Mouse (Mus musculus): ENCODE measurements at regions not wholly inside any gene's neighbourhood (a gene's known extent, or its start where the extent isn't known, plus 50 kb on each side); places are given as distances from the start of the nearest gene placed in this dataset.
A peak's percentile ranks its signal among the peaks of the same experiment; 100 is the strongest.

GRCm38 (mm10) chr2:171734634-171734987 is 308.7 kb downstream of the Cbln4 start:
- Histone ChIP-seq H3K4me3 (ENCODE audit: low read depth, low read length) (no peak overlapping the region), H3K27me3 (replicated peaks; ENCODE audit: control insufficient read depth, insufficient read depth, low read length) (no peaks in the 10 kb centered on the region; the same call in none of the 2 replicates), H3K4me1 (replicated peaks; ENCODE audit: control insufficient read depth, insufficient read depth, low read length) (no peaks in the 10 kb centered on the region; the same call in 1 of the 2 replicates), H3K27ac (ENCODE audit: low read depth, low read length) (no peak overlapping the region), H3K9me3 (ENCODE audit: control insufficient read depth) (no peaks in the 10 kb centered on the region), H3K4me2 (replicated peaks; ENCODE audit: low read depth) (peak overlapping the region; percentile 35; the same call in 1 of the 2 replicates), H3K36me3 (ENCODE audit: control insufficient read depth, insufficient read depth) (no peaks in the 10 kb centered on the region), H3K9ac (ENCODE audit: low read depth, low read length) (no peak overlapping the region)
- TF ChIP-seq CTCF (IDR thresholded peaks at IDR 0.05; ENCODE audit: low read depth): no peak
- ATAC-seq: no peak
- WGBS: 59% methylated on average over 4 of the region's 4 CpGs

GRCm38 (mm10) chr2:171733965-171734633 is 309.2 kb downstream of the Cbln4 start:
- H3K27me3 ChIP-seq (replicated peaks; ENCODE audit: control insufficient read depth, insufficient read depth, low read length): no peaks in the 10 kb centered on the region; the same call in none of the 2 replicates
- no peaks in the 10 kb centered on the region for H3K36me3 ChIP-seq (ENCODE audit: control insufficient read depth, insufficient read depth)
- WGBS: 72% methylated on average over 14 of the region's 14 CpGs
- no peaks in the 10 kb centered on the region for H3K9me3 ChIP-seq (ENCODE audit: control insufficient read depth)
- no peak overlapping the region for H3K27ac ChIP-seq (ENCODE audit: low read depth, low read length)
- H3K4me1 ChIP-seq (replicated peaks; ENCODE audit: control insufficient read depth, insufficient read depth, low read length): no peaks in the 10 kb centered on the region; the same call in 1 of the 2 replicates
- no peak overlapping the region for H3K4me3 ChIP-seq (ENCODE audit: low read depth, low read length)
- no peak for TF ChIP-seq CTCF (IDR thresholded peaks at IDR 0.05; ENCODE audit: low read depth)
- no peak for ATAC-seq
- H3K9ac ChIP-seq (ENCODE audit: low read depth, low read length): no peak overlapping the region
- no peak overlapping the region for H3K4me2 ChIP-seq (replicated peaks; ENCODE audit: low read depth)

DNA sequence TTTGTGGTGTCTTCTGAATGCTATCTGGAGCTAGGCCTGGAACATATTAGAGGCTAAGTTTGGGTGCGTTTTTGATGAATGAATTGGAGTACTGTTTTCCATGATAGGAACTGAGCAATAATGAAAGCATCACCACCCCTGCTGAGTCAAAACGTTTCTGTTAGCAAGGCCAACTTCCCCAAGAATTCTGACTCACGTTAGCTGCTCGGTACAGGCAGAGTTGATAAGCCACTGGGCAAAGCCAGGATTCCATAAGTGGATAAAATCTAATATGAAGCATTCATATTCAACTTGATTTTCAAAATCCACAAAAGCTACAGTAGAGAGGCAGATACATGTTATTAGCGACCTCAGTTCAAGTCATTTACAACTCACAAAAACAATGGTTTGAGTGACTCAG is 324.0 kb downstream of the Cbln4 start:
- WGBS: 47% methylated on average over 5 of the region's 5 CpGs
- Histone ChIP-seq H3K9ac (ENCODE audit: low read depth, low read length) (no peak overlapping the region), H3K36me3 (ENCODE audit: control insufficient read depth, insufficient read depth) (no peaks in the 10 kb centered on the region), H3K9me3 (ENCODE audit: control insufficient read depth) (0 out of 2 replicates have a peak, but pooled peaks cover 1% of the 10 kb centered on the region), H3K27me3 (replicated peaks; ENCODE audit: control insufficient read depth, insufficient read depth, low read length) (no peaks in the 10 kb centered on the region), H3K27ac (ENCODE audit: low read depth, low read length) (no peak overlapping the region), H3K4me3 (ENCODE audit: low read depth, low read length) (no peak overlapping the region), H3K4me1 (replicated peaks; ENCODE audit: control insufficient read depth, insufficient read depth, low read length) (no peaks in the 10 kb centered on the region), H3K4me2 (replicated peaks; ENCODE audit: low read depth) (no peak overlapping the region)
- TF ChIP-seq CTCF (IDR thresholded peaks at IDR 0.05; ENCODE audit: low read depth): no peak
- peak; percentile 59 for ATAC-seq

DNA sequence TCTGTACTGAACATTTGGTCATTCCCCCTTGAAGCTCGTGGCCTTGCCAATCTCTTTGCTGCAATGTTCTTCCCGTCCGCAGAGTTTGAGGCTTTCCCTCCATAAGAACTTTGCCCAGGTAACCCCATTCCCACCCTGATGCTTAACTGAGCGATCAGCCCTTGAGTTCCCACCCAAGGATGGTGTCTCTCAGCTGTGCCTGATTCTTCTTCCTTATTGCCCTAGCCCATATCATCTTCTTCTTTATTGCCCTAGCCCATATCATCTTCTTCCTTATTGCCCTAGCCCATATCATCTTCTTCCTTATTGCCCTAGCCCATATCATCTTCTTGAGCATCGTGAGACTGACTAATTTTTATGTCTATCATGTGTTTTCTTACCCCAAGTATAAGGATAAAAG is 324.4 kb downstream of the Cbln4 start:
- H3K4me3 ChIP-seq (ENCODE audit: low read depth, low read length): no peak overlapping the region
- no peaks in the 10 kb centered on the region for H3K9me3 ChIP-seq (ENCODE audit: control insufficient read depth)
- peak; percentile 99 for ATAC-seq
- no peak for TF ChIP-seq CTCF (IDR thresholded peaks at IDR 0.05; ENCODE audit: low read depth)
- 47% methylated on average over 5 of the region's 5 CpGs for WGBS
- H3K9ac ChIP-seq (ENCODE audit: low read depth, low read length): no peak overlapping the region
- H3K27ac ChIP-seq (ENCODE audit: low read depth, low read length): no peak overlapping the region
- H3K27me3 ChIP-seq (replicated peaks; ENCODE audit: control insufficient read depth, insufficient read depth, low read length): no peaks in the 10 kb centered on the region
- no peaks in the 10 kb centered on the region for H3K4me1 ChIP-seq (replicated peaks; ENCODE audit: control insufficient read depth, insufficient read depth, low read length)
- H3K36me3 ChIP-seq (ENCODE audit: control insufficient read depth, insufficient read depth): no peaks in the 10 kb centered on the region
- no peak overlapping the region for H3K4me2 ChIP-seq (replicated peaks; ENCODE audit: low read depth)

GRCm38 (mm10) chr2:171712816-171713570 is 330.3 kb downstream of the Cbln4 start:
- no peaks in the 10 kb centered on the region for H3K27me3 ChIP-seq (replicated peaks; ENCODE audit: control insufficient read depth, insufficient read depth, low read length)
- no peak overlapping the region for H3K4me3 ChIP-seq (ENCODE audit: low read depth, low read length)
- WGBS: 69% methylated on average over 11 of the region's 11 CpGs
- H3K27ac ChIP-seq (ENCODE audit: low read depth, low read length): no peak overlapping the region
- no peaks in the 10 kb centered on the region for H3K4me1 ChIP-seq (replicated peaks; ENCODE audit: control insufficient read depth, insufficient read depth, low read length)
- H3K9me3 ChIP-seq (ENCODE audit: control insufficient read depth): no peaks in the 10 kb centered on the region
- no peaks in the 10 kb centered on the region for H3K36me3 ChIP-seq (ENCODE audit: control insufficient read depth, insufficient read depth)
- H3K4me2 ChIP-seq (replicated peaks; ENCODE audit: low read depth): no peak overlapping the region
- no peak overlapping the region for H3K9ac ChIP-seq (ENCODE audit: low read depth, low read length)
- no peak for TF ChIP-seq CTCF (IDR thresholded peaks at IDR 0.05; ENCODE audit: low read depth)
- ATAC-seq: no peak

DNA sequence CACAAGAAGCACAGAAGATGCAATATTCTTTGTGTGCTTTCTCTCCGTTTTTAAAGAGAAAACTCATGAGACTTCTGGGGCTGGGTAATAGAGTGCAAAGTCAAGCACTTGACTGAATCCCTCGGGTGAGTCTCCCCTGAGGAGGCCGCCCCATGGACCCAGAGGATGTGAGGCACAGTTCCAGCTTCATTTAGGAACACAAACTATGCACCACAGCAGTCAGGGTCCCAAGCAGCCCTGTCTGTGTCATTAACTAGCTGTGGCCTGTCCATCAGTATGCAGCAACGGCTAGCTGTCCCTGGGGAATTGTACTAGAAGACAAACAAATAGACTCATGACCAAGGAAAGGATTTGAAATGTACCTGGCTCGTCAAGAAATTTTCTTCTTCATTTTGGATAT is 349.7 kb downstream of the Cbln4 start:
- Histone ChIP-seq H3K4me2 (replicated peaks; ENCODE audit: low read depth) (no peak overlapping the region), H3K4me1 (replicated peaks; ENCODE audit: control insufficient read depth, insufficient read depth, low read length) (no peaks in the 10 kb centered on the region), H3K36me3 (ENCODE audit: control insufficient read depth, insufficient read depth) (no peaks in the 10 kb centered on the region), H3K27ac (ENCODE audit: low read depth, low read length) (no peak overlapping the region), H3K9me3 (ENCODE audit: control insufficient read depth) (no peaks in the 10 kb centered on the region), H3K27me3 (replicated peaks; ENCODE audit: control insufficient read depth, insufficient read depth, low read length) (no peaks in the 10 kb centered on the region), H3K9ac (ENCODE audit: low read depth, low read length) (no peak overlapping the region), H3K4me3 (ENCODE audit: low read depth, low read length) (no peak overlapping the region)
- WGBS: 86% methylated on average over 5 of the region's 5 CpGs
- TF ChIP-seq CTCF (IDR thresholded peaks at IDR 0.05; ENCODE audit: low read depth): no peak
- ATAC-seq: no peak

Measured in intestine, postnatal 0 days (tissue).